Mouse (Mus musculus): ENCODE measurements around the gene Prpsap1. TPM values are rescaled to one million over a fixed set of nuclear protein-coding genes. Genes with fewer than 3 reads are reported as not detected.

Prpsap1 gene
- polyA plus RNA-seq, 1 experiment from 2014 or later: 18.4 TPM

- WGBS (ENCODE audit: missing documents): 92% methylated on average over 8 of the region's 8 CpGs
- Histone ChIP-seq H3K79me2 (ENCODE audit: inconsistent target) (no peaks in the 10 kb centered on the region), H3K36me3 (ENCODE audit: inconsistent target) (no peaks in the 10 kb centered on the region), H3K4me3 (ENCODE audit: inconsistent target) (no peak overlapping the region), H3K27ac (no peak overlapping the region)
These were observed 34.8 kb upstream of the Prpsap1 start for GRCm38 (mm10) chr11:116528636-116529320.

GRCm38 (mm10) chr11:116523699-116524189, 29.7 kb upstream of the Prpsap1 start:
- H3K4me3 ChIP-seq (ENCODE audit: inconsistent target): no peak overlapping the region
- no peak overlapping the region for H3K27ac ChIP-seq
- 63% methylated on average over 5 of the region's 5 CpGs for WGBS (ENCODE audit: missing documents)
- H3K79me2 ChIP-seq (ENCODE audit: inconsistent target): no peaks in the 10 kb centered on the region
- no peaks in the 10 kb centered on the region for H3K36me3 ChIP-seq (ENCODE audit: inconsistent target)

DNA sequence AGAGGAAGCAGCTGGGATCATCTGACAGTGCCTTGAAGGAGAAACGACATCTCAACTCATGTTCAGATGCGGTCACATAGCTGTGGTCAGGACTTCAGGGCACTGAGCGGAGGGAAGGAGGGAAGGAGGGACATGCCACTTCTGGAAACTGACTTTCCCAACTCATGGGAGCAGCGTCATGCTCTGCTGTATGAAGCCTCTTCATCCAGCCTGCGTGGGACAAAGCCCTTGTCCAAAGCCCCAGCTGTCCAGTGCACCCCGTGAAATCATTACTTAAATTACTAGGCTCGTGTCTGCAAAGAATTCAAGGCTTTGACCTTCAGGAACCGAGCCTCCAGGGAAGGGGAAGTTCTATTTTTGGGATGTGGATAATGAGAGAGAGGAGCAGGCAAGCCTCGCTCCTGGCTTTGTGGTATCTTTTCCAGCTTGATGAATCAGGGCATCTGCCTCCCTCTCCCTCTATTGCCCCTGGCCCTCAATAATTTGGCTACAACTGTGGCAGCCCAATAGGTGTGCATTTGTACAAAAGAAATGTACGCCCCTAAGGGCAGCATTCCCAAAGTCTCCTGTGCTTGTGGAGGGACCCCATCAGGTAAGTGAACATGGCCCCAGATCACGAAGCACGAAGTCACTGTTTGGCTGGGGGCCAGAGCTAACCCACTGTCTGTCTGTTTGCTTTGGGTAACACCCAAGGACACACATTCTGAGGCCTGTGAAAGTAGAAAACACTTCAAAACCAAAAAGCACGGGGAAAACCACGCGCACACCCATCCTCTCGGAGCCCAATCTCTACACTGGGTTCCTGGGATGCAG, 29.1 kb upstream of the Prpsap1 start:
- no peaks in the 10 kb centered on the region for H3K79me2 ChIP-seq (ENCODE audit: inconsistent target)
- H3K36me3 ChIP-seq (ENCODE audit: inconsistent target): no peaks in the 10 kb centered on the region
- WGBS (ENCODE audit: missing documents): 64% methylated on average over 16 of the region's 16 CpGs
- H3K4me3 ChIP-seq (ENCODE audit: inconsistent target): no peak overlapping the region
- no peak overlapping the region for H3K27ac ChIP-seq

DNA sequence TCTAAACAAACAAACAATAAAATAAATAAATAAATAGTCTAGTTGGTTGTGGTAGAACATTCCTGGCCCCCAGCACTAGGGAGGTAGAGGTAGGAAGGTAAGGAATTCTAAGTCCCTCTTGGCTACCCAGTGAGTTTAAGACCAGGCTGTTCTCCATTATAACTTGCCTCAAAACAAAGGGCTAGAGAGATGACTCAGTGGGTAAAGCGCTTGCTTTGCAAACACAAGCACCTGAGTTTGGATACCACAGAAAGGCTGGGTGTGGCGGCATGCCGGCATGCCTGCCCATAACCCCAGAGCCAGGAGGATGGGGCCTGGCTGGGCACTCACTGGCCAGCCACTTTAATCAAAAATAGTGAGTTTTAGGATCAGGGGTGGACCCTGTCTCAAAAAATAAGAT, 28.0 kb upstream of the Prpsap1 start:
- Histone ChIP-seq H3K79me2 (ENCODE audit: inconsistent target) (no peaks in the 10 kb centered on the region), H3K4me3 (ENCODE audit: inconsistent target) (no peak overlapping the region), H3K27ac (no peak overlapping the region), H3K36me3 (ENCODE audit: inconsistent target) (no peaks in the 10 kb centered on the region)
- 92% methylated on average over 3 of the region's 3 CpGs for WGBS (ENCODE audit: missing documents)

DNA sequence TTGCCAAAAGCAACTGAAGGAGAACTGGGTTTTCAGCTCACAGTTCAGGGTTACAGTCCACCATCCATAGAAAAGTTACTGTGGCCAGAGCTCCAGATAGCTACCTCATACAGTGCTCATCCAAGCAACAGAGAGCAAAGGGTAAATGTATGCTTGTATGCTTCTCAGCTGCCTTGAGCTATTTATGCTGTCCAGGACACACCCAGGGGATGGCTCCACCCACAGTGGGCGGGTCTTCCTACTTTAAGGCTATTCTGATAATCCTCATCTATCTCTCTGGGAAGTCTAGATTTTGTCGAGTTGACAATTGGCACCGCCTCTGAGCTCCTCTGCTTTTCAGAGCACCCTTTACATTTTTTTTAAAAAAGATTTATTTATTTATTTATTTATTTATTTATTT, 27.1 kb upstream of the Prpsap1 start:
- Histone ChIP-seq H3K36me3 (ENCODE audit: inconsistent target) (no peaks in the 10 kb centered on the region), H3K27ac (no peak overlapping the region), H3K4me3 (ENCODE audit: inconsistent target) (no peak overlapping the region), H3K79me2 (ENCODE audit: inconsistent target) (no peaks in the 10 kb centered on the region)
- WGBS (ENCODE audit: missing documents): 60% methylated on average over 3 of the region's 3 CpGs

DNA sequence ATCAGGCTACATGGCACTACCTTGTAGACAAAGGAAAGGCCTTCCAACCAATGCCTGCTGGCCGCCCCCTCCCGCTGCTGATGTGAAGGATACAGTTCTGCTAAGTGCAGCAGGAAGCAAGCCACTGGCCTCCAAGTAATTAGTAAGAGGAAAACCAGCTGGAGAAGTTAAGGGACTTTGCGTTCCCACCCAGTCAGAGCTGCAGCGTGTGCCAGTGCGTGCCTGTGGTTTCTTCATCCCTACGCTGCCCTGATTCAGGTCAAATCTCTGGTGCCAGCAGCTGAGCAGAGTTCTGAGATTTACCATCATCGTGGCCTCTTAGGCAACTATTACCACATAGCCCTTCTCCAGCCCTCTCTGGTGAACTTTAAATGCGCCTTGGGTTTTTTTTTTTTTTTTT, 24.5 kb upstream of the Prpsap1 start:
- 39% methylated on average over 7 of the region's 8 CpGs for WGBS (ENCODE audit: missing documents)
- Histone ChIP-seq H3K79me2 (ENCODE audit: inconsistent target) (no peaks in the 10 kb centered on the region), H3K4me3 (ENCODE audit: inconsistent target) (no peak overlapping the region), H3K27ac (no peak overlapping the region), H3K36me3 (ENCODE audit: inconsistent target) (no peaks in the 10 kb centered on the region)

DNA sequence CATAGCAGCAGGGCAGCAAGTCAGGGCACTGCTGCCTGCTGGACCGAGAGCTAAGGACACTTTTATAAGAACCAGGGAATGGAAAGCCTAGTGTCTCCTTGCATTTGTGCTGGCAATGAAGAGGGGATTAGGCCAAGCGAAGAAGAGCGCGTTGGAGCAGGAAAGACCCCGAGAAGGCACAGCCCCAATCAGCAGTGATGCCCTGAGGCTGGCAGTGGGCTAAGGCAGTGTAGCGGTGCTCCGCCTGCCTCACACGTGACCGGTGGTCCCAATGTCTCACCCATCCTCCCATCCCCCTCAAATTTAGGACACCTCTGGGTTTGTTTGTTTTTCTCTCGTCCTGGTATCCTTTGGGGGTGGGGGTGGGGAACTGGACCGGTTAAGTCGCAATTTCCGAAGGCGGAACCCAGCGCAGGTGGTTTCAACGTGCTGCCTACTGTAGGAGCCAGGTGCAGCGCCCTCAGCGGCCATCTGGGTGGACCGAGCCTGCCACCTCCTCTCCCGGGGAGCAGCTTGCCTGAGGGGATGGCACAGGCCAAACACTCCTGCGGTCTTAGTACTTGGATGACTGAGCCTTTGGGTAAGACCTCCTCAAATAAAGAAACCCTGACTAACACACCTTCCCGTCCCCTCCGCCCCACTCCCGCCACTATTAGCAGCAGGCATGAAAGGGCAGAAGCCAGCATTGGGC, 21.5 kb upstream of the Prpsap1 start:
- no peaks in the 10 kb centered on the region for H3K36me3 ChIP-seq (ENCODE audit: inconsistent target)

GRCm38 (mm10) chr11:116513531-116514038, 19.6 kb upstream of the Prpsap1 start:
- Histone ChIP-seq H3K4me3 (ENCODE audit: inconsistent target) (no peak overlapping the region), H3K79me2 (ENCODE audit: inconsistent target) (no peaks in the 10 kb centered on the region), H3K36me3 (ENCODE audit: inconsistent target) (no peaks in the 10 kb centered on the region), H3K27ac (no peak overlapping the region)
- 92% methylated on average over 4 of the region's 4 CpGs for WGBS (ENCODE audit: missing documents)

More for the DNA sequence above, 21.5 kb upstream of the Prpsap1 start:
- Histone ChIP-seq H3K27ac (no peak overlapping the region), H3K4me3 (ENCODE audit: inconsistent target) (no peak overlapping the region), H3K79me2 (ENCODE audit: inconsistent target) (no peaks in the 10 kb centered on the region)
- WGBS (ENCODE audit: missing documents): 41% methylated on average over 24 of the region's 24 CpGs

- WGBS (ENCODE audit: missing documents): 90% methylated on average over 5 of the region's 6 CpGs
- Histone ChIP-seq H3K4me3 (ENCODE audit: inconsistent target) (no peak overlapping the region), H3K36me3 (ENCODE audit: inconsistent target) (no peaks in the 10 kb centered on the region), H3K27ac (no peak overlapping the region), H3K79me2 (ENCODE audit: inconsistent target) (no peaks in the 10 kb centered on the region)
These were observed 19.0 kb upstream of the Prpsap1 start for GRCm38 (mm10) chr11:116512987-116513386.

DNA sequence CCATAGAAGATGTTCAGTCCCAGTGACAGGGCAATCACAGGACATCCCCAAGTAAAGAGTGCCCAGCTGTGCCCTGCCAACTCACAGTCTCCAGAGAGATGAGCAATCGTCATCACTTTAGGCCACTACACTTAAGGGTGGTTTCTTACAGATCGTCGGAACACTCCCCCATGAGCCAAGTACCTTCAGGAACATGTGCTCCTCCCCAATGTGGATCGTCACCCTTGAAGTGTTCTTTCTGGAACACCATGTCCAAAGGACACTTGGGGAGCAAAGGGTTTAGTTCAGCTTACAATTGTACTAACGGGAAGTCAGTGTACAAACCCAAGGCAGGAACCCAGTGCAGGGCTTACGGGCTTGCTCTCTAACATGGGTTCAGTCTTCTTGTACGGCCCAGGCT, 18.2 kb upstream of the Prpsap1 start:
- Histone ChIP-seq H3K27ac (no peak overlapping the region), H3K79me2 (ENCODE audit: inconsistent target) (no peaks in the 10 kb centered on the region), H3K4me3 (ENCODE audit: inconsistent target) (no peak overlapping the region), H3K36me3 (ENCODE audit: inconsistent target) (no peaks in the 10 kb centered on the region)
- 95% methylated on average over 7 of the region's 7 CpGs for WGBS (ENCODE audit: missing documents)

DNA sequence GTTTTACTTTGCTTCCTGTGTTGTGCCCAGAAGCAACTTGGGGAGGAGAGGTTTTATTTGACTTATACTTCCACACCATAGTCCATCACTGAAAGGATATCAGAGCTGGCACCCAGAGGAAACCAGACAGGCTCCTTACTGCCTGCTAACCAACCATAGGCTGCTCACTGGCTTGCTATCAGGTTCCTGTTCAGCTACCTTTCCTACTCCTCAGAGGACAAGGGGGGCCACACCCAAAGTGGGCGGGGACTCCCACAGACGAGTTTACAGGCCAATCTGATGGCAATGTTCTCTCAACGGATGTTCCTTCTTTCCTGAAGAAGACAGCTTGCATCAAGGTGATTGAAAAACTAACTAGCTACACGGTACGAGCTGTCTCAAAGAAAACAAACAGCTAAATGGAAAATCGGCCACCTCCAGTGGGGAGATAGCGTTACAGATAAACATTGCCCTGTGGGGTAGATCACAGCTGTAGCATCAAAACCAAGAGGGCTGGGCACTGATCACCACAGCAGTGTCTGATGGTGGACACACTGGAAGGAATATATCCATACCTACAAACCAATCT, 17.4 kb upstream of the Prpsap1 start:
- Histone ChIP-seq H3K27ac (no peak overlapping the region), H3K4me3 (ENCODE audit: inconsistent target) (no peak overlapping the region), H3K79me2 (ENCODE audit: inconsistent target) (no peaks in the 10 kb centered on the region), H3K36me3 (ENCODE audit: inconsistent target) (no peaks in the 10 kb centered on the region)
- 73% methylated on average over 7 of the region's 7 CpGs for WGBS (ENCODE audit: missing documents)

GRCm38 (mm10) chr11:116508689-116509088, 14.7 kb upstream of the Prpsap1 start:
- WGBS (ENCODE audit: missing documents): 89% methylated on average over 2 of the region's 2 CpGs
- no peaks in the 10 kb centered on the region for H3K79me2 ChIP-seq (ENCODE audit: inconsistent target)
- H3K27ac ChIP-seq: no peak overlapping the region
- no peaks in the 10 kb centered on the region for H3K36me3 ChIP-seq (ENCODE audit: inconsistent target)
- no peak overlapping the region for H3K4me3 ChIP-seq (ENCODE audit: inconsistent target)

DNA sequence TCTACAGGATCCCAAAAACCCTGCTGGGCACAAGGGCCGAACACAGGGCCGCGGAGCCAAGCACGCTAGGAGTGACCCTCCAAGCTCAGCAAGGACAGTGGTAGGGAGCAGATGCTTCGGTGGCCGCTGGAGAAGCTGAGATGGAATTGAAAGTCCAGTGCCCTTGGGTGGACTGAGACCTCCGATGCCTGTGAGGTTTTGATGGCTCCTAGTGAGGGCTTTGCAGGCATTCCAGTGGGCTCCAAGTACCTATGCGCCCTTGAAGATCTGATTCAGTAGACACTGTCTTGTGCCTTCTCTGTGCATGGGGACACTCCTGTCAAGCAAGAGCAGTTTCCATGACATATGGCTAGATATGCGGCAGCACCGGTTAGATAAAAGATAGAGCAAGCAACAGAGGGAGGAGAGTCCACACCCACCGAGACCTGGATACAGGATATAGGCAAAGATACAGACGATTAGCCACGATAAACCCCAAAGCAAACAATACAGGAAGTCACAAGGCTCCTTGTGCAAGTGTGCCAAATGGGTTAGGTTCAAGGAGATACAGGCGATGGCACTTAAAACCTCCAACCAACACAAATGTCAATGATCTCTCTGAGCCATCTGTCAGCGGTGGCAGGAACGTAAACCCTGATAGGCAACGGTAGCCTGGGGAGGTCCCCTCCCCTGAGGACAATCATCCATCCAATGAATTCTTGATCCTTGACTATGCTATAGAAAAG, 12.3 kb upstream of the Prpsap1 start:
- Histone ChIP-seq H3K27ac (no peak overlapping the region), H3K79me2 (ENCODE audit: inconsistent target) (no peaks in the 10 kb centered on the region), H3K36me3 (ENCODE audit: inconsistent target) (no peaks in the 10 kb centered on the region), H3K4me3 (ENCODE audit: inconsistent target) (no peak overlapping the region)
- 84% methylated on average over 17 of the region's 17 CpGs for WGBS (ENCODE audit: missing documents)

GRCm38 (mm10) chr11:116505573-116505972, 11.6 kb upstream of the Prpsap1 start:
- Histone ChIP-seq H3K36me3 (ENCODE audit: inconsistent target) (no peaks in the 10 kb centered on the region), H3K79me2 (ENCODE audit: inconsistent target) (no peaks in the 10 kb centered on the region), H3K4me3 (ENCODE audit: inconsistent target) (no peak overlapping the region), H3K27ac (no peak overlapping the region)
- WGBS (ENCODE audit: missing documents): 80% methylated on average over 5 of the region's 5 CpGs

Data from macrophage (primary cell).